Mouse (Mus musculus) megakaryocyte, embryonic 14.5 days (primary cell): ENCODE measurements around the gene Wipi1.

Experiments
- FLI1 ChIP-seq: IDR thresholded peaks from 2 replicates; pipeline ENCODE4 v1.6.1; 2012; ENCODE audit warnings: low read length, inconsistent platforms, mixed read lengths
- GATA1 ChIP-seq: IDR thresholded peaks from 3 replicates; pipeline ENCODE4 v1.6.1; 2012; ENCODE audit warnings: mixed read lengths, low read length, inconsistent platforms, borderline replicate concordance

DNA sequence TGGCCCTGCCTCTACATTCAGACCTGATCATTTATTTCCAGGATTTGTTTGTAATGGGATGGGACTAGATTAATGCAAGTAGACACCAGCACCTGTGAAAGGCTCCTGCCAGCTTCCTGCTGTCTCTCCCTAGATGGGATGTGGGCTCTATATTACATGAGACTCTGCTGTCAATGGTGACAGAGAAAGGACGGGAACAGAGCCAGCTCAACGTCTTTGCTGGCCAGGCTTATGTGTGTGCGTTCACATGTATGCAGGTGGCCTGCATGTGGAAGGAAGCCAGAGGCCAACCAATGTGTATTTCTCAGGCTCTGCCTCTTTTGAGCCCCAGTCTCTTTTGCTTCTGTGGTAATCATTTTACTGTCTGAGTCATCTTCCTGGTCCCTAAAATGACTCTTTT, 33.2 kb downstream of the Wipi1 start:
- TF ChIP-seq GATA1 (no peak), FLI1 (no peak)
